Mouse (Mus musculus) CH12.LX (cell line): ENCODE measurements around the gene Dctn1. TPM values are rescaled to one million over a fixed set of nuclear protein-coding genes. Genes with fewer than 3 reads are reported as not detected.

Experiments used
- DNase-seq: peaks from one replicate; pipeline ENCODE4 v3.0.0-alpha.2; 2013; ENCODE audit errors: extremely low read depth
- H3K27ac ChIP-seq: 2 replicates; pipeline ENCODE4 v1.5.1; 2012; ENCODE audit warnings: low read depth, mild to moderate bottlenecking, control low read depth, moderate library complexity; ENCODE audit not compliant: insufficient read depth
- H3K27me3 ChIP-seq: replicated peaks from 2 replicates; pipeline ENCODE3; 2012; ENCODE audit warnings: inconsistent platforms
- H3K36me3 ChIP-seq, 2 experiments: replicated peaks in 1 of 2; 2 replicates each; pipeline versions ENCODE3 to v1.6.1; 2012; ENCODE audit warnings: inconsistent platforms in 1 of 2, low read length in 1 of 2, mild to moderate bottlenecking in 1 of 2, mixed read lengths in 1 of 2, moderate library complexity in 1 of 2; ENCODE audit not compliant: control insufficient read depth in 1 of 2, insufficient read depth in 1 of 2
- H3K4me1 ChIP-seq, 2 experiments: 2 replicates each; pipeline ENCODE4 v1.6.1; 2012; ENCODE audit warnings: inconsistent platforms in 1 of 2, moderate library complexity in 1 of 2; ENCODE audit not compliant: insufficient read depth in 2 of 2, control insufficient read depth in 1 of 2
- H3K4me2 ChIP-seq: 2 replicates; pipeline ENCODE4 v1.6.1; 2012; ENCODE audit warnings: low read depth, mild to moderate bottlenecking, control low read depth; ENCODE audit not compliant: poor library complexity, insufficient read depth, severe bottlenecking
- H3K4me3 ChIP-seq, 3 experiments: fragments of 150-350 bp in 1 of 3; sonication (generic) in 1 of 3; replicated peaks in 1 of 3; 2 replicates each; pipeline versions ENCODE3 to v1.5.1; 2011 to 2012; ENCODE audit warnings: low read depth in 2 of 3, low read length in 2 of 3, mild to moderate bottlenecking in 2 of 3, moderate library complexity in 2 of 3, control low read depth in 1 of 3, improper control_type of control experiment in 1 of 3, inconsistent platforms in 1 of 3, mixed read lengths in 1 of 3; ENCODE audit not compliant: poor library complexity in 1 of 3
- H3K79me2 ChIP-seq: replicated peaks from 2 replicates; pipeline ENCODE4 v1.6.1; 2012; ENCODE audit warnings: mild to moderate bottlenecking, moderate library complexity; ENCODE audit not compliant: control insufficient read depth, poor library complexity, insufficient read depth, severe bottlenecking; ENCODE audit errors: extremely low read depth
- H3K9ac ChIP-seq: 2 replicates; pipeline ENCODE4 v1.6.1; 2012; ENCODE audit warnings: low read depth, mild to moderate bottlenecking, control low read depth, moderate library complexity; ENCODE audit not compliant: insufficient read depth
- H3K9me3 ChIP-seq: replicated peaks from 2 replicates; pipeline ENCODE3; 2012; ENCODE audit warnings: low read length, inconsistent platforms, mixed read lengths
- BHLHE40 ChIP-seq: IDR thresholded peaks from 2 replicates; pipeline ENCODE4 v1.6.1; 2011; ENCODE audit warnings: mild to moderate bottlenecking, low read depth, low read length, improper control_type of control experiment
- CHD1 ChIP-seq: IDR thresholded peaks from 2 replicates; pipeline ENCODE4 v1.6.1; 2012; ENCODE audit warnings: low read depth, low read length, improper control_type of control experiment, inconsistent platforms
- E2F4 ChIP-seq: IDR thresholded peaks from 2 replicates; pipeline ENCODE4 v1.6.1; 2011; ENCODE audit warnings: low read depth, low read length, improper control_type of control experiment; ENCODE audit not compliant: insufficient replicate concordance
- GABPA ChIP-seq: IDR thresholded peaks from 2 replicates; pipeline ENCODE4 v1.6.1; 2012; ENCODE audit warnings: low read depth, low read length, improper control_type of control experiment, inconsistent platforms; ENCODE audit not compliant: insufficient replicate concordance
- HCFC1 ChIP-seq: IDR thresholded peaks from 2 replicates; pipeline ENCODE4 v1.6.1; 2012; ENCODE audit warnings: low read depth, mild to moderate bottlenecking, inconsistent platforms, low read length, improper control_type of control experiment
- IRF4 ChIP-seq: IDR thresholded peaks from 2 replicates; pipeline ENCODE4 v1.6.1; 2014; ENCODE audit warnings: low read depth, mild to moderate bottlenecking, inconsistent platforms, low read length, improper control_type of control experiment
- JUN ChIP-seq: IDR thresholded peaks from 2 replicates; pipeline ENCODE4 v1.6.1; 2011; ENCODE audit warnings: low read depth, mild to moderate bottlenecking, low read length, improper control_type of control experiment, moderate library complexity; ENCODE audit not compliant: insufficient read depth
- JUND ChIP-seq: conservative IDR thresholded peaks from 2 replicates; pipeline ENCODE4 v1.6.1; 2011; ENCODE audit warnings: low read depth, low read length, improper control_type of control experiment
- KAT2A ChIP-seq: IDR thresholded peaks from 2 replicates; pipeline ENCODE4 v1.6.1; 2012; ENCODE audit warnings: low read length, improper control_type of control experiment, inconsistent platforms; ENCODE audit not compliant: insufficient replicate concordance
- MAFK ChIP-seq: IDR thresholded peaks from 2 replicates; pipeline ENCODE4 v1.6.1; 2011; ENCODE audit warnings: low read length, improper control_type of control experiment; ENCODE audit not compliant: insufficient replicate concordance
- MAX ChIP-seq: IDR thresholded peaks from 2 replicates; pipeline ENCODE4 v1.6.1; 2011; ENCODE audit warnings: low read length, improper control_type of control experiment
- MAZ ChIP-seq: IDR thresholded peaks from 2 replicates; pipeline ENCODE4 v1.6.1; 2012; ENCODE audit warnings: low read depth, mild to moderate bottlenecking, inconsistent platforms, low read length, improper control_type of control experiment, moderate library complexity
- MXI1 ChIP-seq: IDR thresholded peaks from 2 replicates; pipeline ENCODE4 v1.6.1; 2011; ENCODE audit warnings: mild to moderate bottlenecking, low read depth, low read length, improper control_type of control experiment
- MYC ChIP-seq: IDR thresholded peaks from 2 replicates; pipeline ENCODE4 v1.6.1; 2011; ENCODE audit warnings: low read depth, mild to moderate bottlenecking, improper control_type of control experiment, low read length
- NELFE ChIP-seq: IDR thresholded peaks from 2 replicates; pipeline ENCODE4 v1.6.1; 2011; ENCODE audit warnings: low read depth, low read length, improper control_type of control experiment
- NRF1 ChIP-seq: IDR thresholded peaks from 2 replicates; pipeline ENCODE4 v1.6.1; 2014; ENCODE audit warnings: low read depth, mild to moderate bottlenecking, inconsistent platforms, low read length, improper control_type of control experiment, moderate library complexity
- PAX5 ChIP-seq: IDR thresholded peaks from 2 replicates; pipeline ENCODE4 v1.6.1; 2012; ENCODE audit warnings: low read length, inconsistent platforms, mixed read lengths
- POLR2A ChIP-seq: IDR thresholded peaks from 2 replicates; pipeline ENCODE4 v1.6.1; 2011; ENCODE audit warnings: low read depth, mild to moderate bottlenecking, improper control_type of control experiment, low read length
- POLR2AphosphoS2 ChIP-seq: IDR thresholded peaks from 2 replicates; pipeline ENCODE4 v1.6.1; 2011; ENCODE audit warnings: low read depth, low read length, improper control_type of control experiment
- RCOR1 ChIP-seq: conservative IDR thresholded peaks from 2 replicates; pipeline ENCODE4 v1.6.1; 2012; ENCODE audit warnings: low read depth, mild to moderate bottlenecking, inconsistent platforms, low read length, improper control_type of control experiment
- SIN3A ChIP-seq: IDR thresholded peaks from 2 replicates; pipeline ENCODE4 v1.6.1; 2012; ENCODE audit warnings: low read length, improper control_type of control experiment, inconsistent platforms
- SMC3 ChIP-seq: IDR thresholded peaks from 2 replicates; pipeline ENCODE4 v1.6.1; 2011; ENCODE audit warnings: low read depth, low read length, improper control_type of control experiment
- UBTF ChIP-seq: IDR thresholded peaks from 2 replicates; pipeline ENCODE4 v1.6.1; 2012; ENCODE audit warnings: low read depth, mild to moderate bottlenecking, inconsistent platforms, low read length, improper control_type of control experiment, moderate library complexity
- USF1 ChIP-seq: IDR thresholded peaks from 2 replicates; pipeline ENCODE4 v1.6.1; 2014; ENCODE audit warnings: low read depth, mild to moderate bottlenecking, inconsistent platforms, low read length, improper control_type of control experiment
- ZMIZ1 ChIP-seq: IDR thresholded peaks from 2 replicates; pipeline ENCODE4 v1.6.1; 2012; ENCODE audit warnings: low read depth, mild to moderate bottlenecking, inconsistent platforms, low read length, improper control_type of control experiment
- dilution Hi-C: fragments of 300-500 bp; cut with MboI; formaldehyde crosslinking; loops from 2 replicates; pipeline ENCODE4 v1.14.3; 2020; ENCODE audit warnings: low sequenced_read_pairs; ENCODE audit not compliant: extremely low pct_unique_long_range_greater_than_20kb, extremely low pct_ligation_motif_present
- in situ Hi-C: fragments of 300-500 bp; cut with MboI; formaldehyde crosslinking; loops from 3 replicates; pipeline ENCODE4 v1.14.3; 2019; ENCODE audit warnings: low sequenced_read_pairs, low pct_ligation_motif_present, low pct_unique_long_range_greater_than_20kb, mixed read lengths
- polyA plus RNA-seq: library from polyadenylated mRNA; unstranded; fragments of >175 nt; gene quantifications from 2 replicates; pipeline ENCODE4 v1.2.1, GENCODE M21; 2012; ENCODE audit warnings: low read depth; ENCODE audit not compliant: insufficient read length
- total RNA-seq, 2 experiments: library from RNA; depleted of rRNA; stranded (reverse); fragments of 300-350 nt in 1 of 2; fragments of >200 nt in 1 of 2; gene quantifications; 2 replicates each; pipeline ENCODE4 v1.2.3; 2012 to 2014

Dctn1 gene
- total and polyA plus RNA-seq, 3 experiments, result 12.8 to 36.4 (median 19.8) TPM

- Histone ChIP-seq H3K4me3 (no peak overlapping the region), H3K9ac (no peak overlapping the region), H3K27me3 (peaks cover 25% of the 10 kb centered on the region), H3K4me2 (no peak overlapping the region), H3K27ac (no peak overlapping the region), H3K36me3 (no peaks in the 10 kb centered on the region), H3K9me3 (peaks cover 3% of the 10 kb centered on the region), H3K4me1 (no peaks in the 10 kb centered on the region), H3K79me2 (no peaks in the 10 kb centered on the region)
- in situ Hi-C loops (no loop called here), dilution Hi-C loops (no loop called here)
- DNase-seq, result no peak
- TF ChIP-seq IRF4 (no peak), E2F4 (no peak), JUN (no peak)
These were observed 44.8 kb downstream of the Dctn1 start for GRCm38 (mm10) chr6:83210495-83210894.

- H3K27ac ChIP-seq, result no peak overlapping the region
- no peaks in the 10 kb centered on the region for H3K79me2 ChIP-seq
- no peak for TF ChIP-seq ZMIZ1
- no peak for TF ChIP-seq MYC
- TF ChIP-seq POLR2A, result no peak
- TF ChIP-seq UBTF, result no peak
- no peak for TF ChIP-seq E2F4
- TF ChIP-seq SIN3A, result no peak
- TF ChIP-seq PAX5, result no peak
- TF ChIP-seq CHD1, result no peak
- TF ChIP-seq POLR2AphosphoS2, result no peak
- no peak for TF ChIP-seq KAT2A
- no peak for TF ChIP-seq MAZ
- H3K4me2 ChIP-seq, result no peak overlapping the region
- dilution Hi-C loops (no loop called here), in situ Hi-C loops (no loop called here)
- H3K9ac ChIP-seq, result no peak overlapping the region
- DNase-seq, result no peak
- H3K27me3 ChIP-seq, result peaks cover 25% of the 10 kb centered on the region
- no peaks in the 10 kb centered on the region for H3K36me3 ChIP-seq
- H3K4me1 ChIP-seq, result no peaks in the 10 kb centered on the region
- no peak overlapping the region for H3K4me3 ChIP-seq
- H3K9me3 ChIP-seq, result peaks cover 3% of the 10 kb centered on the region
These were observed 45.8 kb downstream of the Dctn1 start for GRCm38 (mm10) chr6:83211526-83211925.

- no peak overlapping the region for H3K4me2 ChIP-seq
- H3K27me3 ChIP-seq, result peaks cover 27% of the 10 kb centered on the region
- no peaks in the 10 kb centered on the region for H3K4me1 ChIP-seq
- H3K4me3 ChIP-seq, result no peak overlapping the region
- H3K9ac ChIP-seq, result no peak overlapping the region
- H3K79me2 ChIP-seq, result no peaks in the 10 kb centered on the region
- dilution Hi-C loops, result no loop called here
- DNase-seq, result peak; percentile 46
- H3K27ac ChIP-seq, result no peak overlapping the region
- H3K36me3 ChIP-seq, result no peaks in the 10 kb centered on the region
- peaks cover 3% of the 10 kb centered on the region for H3K9me3 ChIP-seq
- in situ Hi-C loops, result no loop called here
- peak; percentile 50; the same call in 1 of the 2 replicates for TF ChIP-seq NELFE
- TF ChIP-seq JUN, result no peak
- TF ChIP-seq ZMIZ1, result no peak
- TF ChIP-seq GABPA, result no peak
- peak; percentile 85 for TF ChIP-seq SMC3
- no peak for TF ChIP-seq SIN3A
- TF ChIP-seq HCFC1, result no peak
- no peak for TF ChIP-seq MYC
- TF ChIP-seq MAX, result no peak
- TF ChIP-seq RCOR1, result no peak
- no peak for TF ChIP-seq POLR2A
- TF ChIP-seq MXI1, result no peak
- no peak for TF ChIP-seq E2F4
- TF ChIP-seq NRF1, result no peak
- TF ChIP-seq USF1, result no peak
- TF ChIP-seq KAT2A, result no peak
- no peak for TF ChIP-seq JUND
- no peak for TF ChIP-seq POLR2AphosphoS2
- no peak for TF ChIP-seq MAFK
- no peak for TF ChIP-seq BHLHE40
These were observed 49.4 kb downstream of the Dctn1 start for GRCm38 (mm10) chr6:83215002-83215666.
